Mouse (Mus musculus) forebrain, embryonic 16.5 days (tissue): ENCODE measurements at regions not wholly inside any gene's neighbourhood (a gene's known extent, or its start where the extent isn't known, plus 50 kb on each side); places are given as distances from the start of the nearest gene placed in this dataset.
A peak's percentile ranks its signal among the peaks of the same experiment; 100 is the strongest.
"Not testable (repeated sequence)": the region's sequence is repeated elsewhere in the genome, so short reads cannot be mapped to it uniquely, and the experiment has no call there.

ENCODE experiments used
- ATAC-seq: fragments of 200-750 bp; cut with Nextera tagmentation; 2 replicates; pipeline ENCODE4 v1.8.0; 2017; ENCODE audit warnings: mild to moderate bottlenecking, moderate library complexity
- H3K27ac ChIP-seq: fragments of 300-500 bp; sonication (generic); 2 replicates; pipeline ENCODE4 v1.5.1; 2014; ENCODE audit warnings: low read length, control low read depth
- H3K27me3 ChIP-seq: fragments of 300-500 bp; sonication (generic); replicated peaks from 2 replicates; pipeline ENCODE4 v1.6.1; 2014; ENCODE audit warnings: low read length; ENCODE audit not compliant: control insufficient read depth, insufficient read depth
- H3K36me3 ChIP-seq: fragments of 300-500 bp; sonication (generic); 2 replicates; pipeline ENCODE4 v1.6.1; 2014; ENCODE audit not compliant: control insufficient read depth, insufficient read depth
- H3K4me1 ChIP-seq: fragments of 300-500 bp; sonication (generic); replicated peaks from 2 replicates; pipeline ENCODE4 v1.6.1; 2014; ENCODE audit warnings: low read length; ENCODE audit not compliant: control insufficient read depth, insufficient read depth
- H3K4me2 ChIP-seq: fragments of 300-500 bp; sonication (generic); 2 replicates; pipeline ENCODE4 v1.6.1; 2014; ENCODE audit warnings: mild to moderate bottlenecking, low read length, control low read depth
- H3K4me3 ChIP-seq: fragments of 300-500 bp; sonication (generic); replicated peaks from 2 replicates; pipeline ENCODE4 v1.5.1; 2014; ENCODE audit warnings: mild to moderate bottlenecking, low read length, control low read depth
- H3K9ac ChIP-seq: fragments of 300-500 bp; sonication (generic); replicated peaks from 2 replicates; pipeline ENCODE4 v1.6.1; 2014; ENCODE audit warnings: low read depth, low read length, control low read depth
- H3K9me3 ChIP-seq: fragments of 300-500 bp; sonication (generic); 2 replicates; pipeline ENCODE4 v1.6.1; 2016; ENCODE audit warnings: low read length; ENCODE audit not compliant: control insufficient read depth
- WGBS: fragments of 180-500 bp; shearing (Covaris S2); extraction: QIAGEN DNeasy Blood & Tissue Kit; methylation state at CpG from one replicate; pipeline ENCODE4 v1.1.7; 2014; 5-methylcytosine and 5-hydroxymethylcytosine counted together

GRCm38 (mm10) chr12:21784403-21784802 is 367.0 kb upstream of the Ywhaq start:
- not testable (repeated sequence) for H3K4me2 ChIP-seq, H3K9me3 ChIP-seq, H3K27me3 ChIP-seq, H3K4me1 ChIP-seq, H3K27ac ChIP-seq, ATAC-seq, H3K9ac ChIP-seq, H3K36me3 ChIP-seq
- peak overlapping the region; percentile 21; the same call in 1 of the 2 replicates for H3K4me3 ChIP-seq
- WGBS, result 4% methylated on average over 35 of the region's 39 CpGs

GRCm38 (mm10) chr12:21778717-21779116 is 361.3 kb upstream of the Ywhaq start:
- not testable (repeated sequence) for H3K36me3 ChIP-seq, H3K9ac ChIP-seq, H3K4me2 ChIP-seq, H3K9me3 ChIP-seq, H3K27me3 ChIP-seq, H3K4me1 ChIP-seq, H3K4me3 ChIP-seq, H3K27ac ChIP-seq, ATAC-seq
- 6% methylated on average over 17 of the region's 45 CpGs for WGBS

GRCm38 (mm10) chr12:21778308-21778707 is 360.9 kb upstream of the Ywhaq start:
- ATAC-seq, H3K4me3 ChIP-seq, H3K27ac ChIP-seq, H3K9me3 ChIP-seq, H3K27me3 ChIP-seq, H3K4me1 ChIP-seq, H3K4me2 ChIP-seq, H3K9ac ChIP-seq, H3K36me3 ChIP-seq: not testable (repeated sequence)
- 37% methylated on average over 47 of the region's 50 CpGs for WGBS

- H3K4me2 ChIP-seq, H3K36me3 ChIP-seq, H3K9me3 ChIP-seq, H3K4me1 ChIP-seq, H3K9ac ChIP-seq, ATAC-seq, H3K27me3 ChIP-seq, H3K27ac ChIP-seq, H3K4me3 ChIP-seq: not testable (repeated sequence)
- 85% methylated on average over 2 of the region's 2 CpGs for WGBS
Observed at GRCm38 (mm10) chr12:21767717-21768116, 350.3 kb upstream of the Ywhaq start.
